Mouse (Mus musculus) forebrain, embryonic 12.5 days (tissue): Measurements from ENCODE around the gene Fadd. TPM values are rescaled to one million over a fixed set of nuclear protein-coding genes. Genes with fewer than 3 reads are reported as not detected.

Experiments used
- ATAC-seq: fragments of 200-750 bp; cut with Nextera tagmentation; 2 replicates; pipeline ENCODE4 v1.8.0; 2017; ENCODE audit warnings: moderate TSS enrichment; ENCODE audit not compliant: low FRiP score
- H3K27ac ChIP-seq: fragments of 300-500 bp; sonication (generic); 2 replicates; pipeline ENCODE4 v1.5.1; 2016; ENCODE audit warnings: mild to moderate bottlenecking
- H3K27me3 ChIP-seq: fragments of 300-500 bp; sonication (generic); 2 replicates; pipeline ENCODE4 v1.6.1; 2016; ENCODE audit warnings: mild to moderate bottlenecking
- H3K36me3 ChIP-seq: fragments of 300-500 bp; sonication (generic); replicated peaks from 2 replicates; pipeline ENCODE4 v1.6.1; 2016; ENCODE audit warnings: mild to moderate bottlenecking
- H3K4me1 ChIP-seq: fragments of 300-500 bp; sonication (generic); 2 replicates; pipeline ENCODE4 v1.6.1; 2016
- H3K4me2 ChIP-seq: fragments of 300-500 bp; sonication (generic); 2 replicates; pipeline ENCODE4 v1.6.1; 2016; ENCODE audit warnings: mild to moderate bottlenecking, moderate library complexity
- H3K4me3 ChIP-seq: fragments of 300-500 bp; sonication (generic); replicated peaks from 2 replicates; pipeline ENCODE4 v1.5.1; 2016; ENCODE audit warnings: mild to moderate bottlenecking
- H3K9ac ChIP-seq: fragments of 300-500 bp; sonication (generic); 2 replicates; pipeline ENCODE4 v1.6.1; 2016; ENCODE audit warnings: mild to moderate bottlenecking
- H3K9me3 ChIP-seq: fragments of 300-500 bp; sonication (generic); 2 replicates; pipeline ENCODE4 v1.6.1; 2016
- WGBS: fragments of 180-500 bp; shearing (Covaris S2); methylation state at CpG from one replicate; pipeline ENCODE4 v1.1.7; 2016; 5-methylcytosine and 5-hydroxymethylcytosine counted together
- polyA plus RNA-seq: library from polyadenylated mRNA; unstranded; fragments of >200 nt; fragmentation: Nextera tagmentation; extraction: Ambion mirVana; gene quantifications from 2 replicates; pipeline ENCODE4 v1.2.1, GENCODE M21; 2016

The Fadd gene
- polyA plus RNA-seq, 1 experiment from 2014 or later, result 8.7 TPM

GRCm38 (mm10) chr7:144569428-144569827 lies 12.8 kb downstream of the Fadd start:
- Histone ChIP-seq H3K4me2 (no peak overlapping the region), H3K4me1 (no peaks in the 10 kb centered on the region), H3K27me3 (peaks cover 17% of the 10 kb centered on the region; the same call in 1 of the 2 replicates), H3K27ac (no peak overlapping the region), H3K4me3 (no peak overlapping the region), H3K36me3 (no peaks in the 10 kb centered on the region), H3K9me3 (no peaks in the 10 kb centered on the region), H3K9ac (no peak overlapping the region)
- ATAC-seq, result no peak
- WGBS, result 76% methylated on average over 7 of the region's 7 CpGs

GRCm38 (mm10) chr7:144568091-144568490 lies 14.2 kb downstream of the Fadd start:
- no peaks in the 10 kb centered on the region for H3K36me3 ChIP-seq
- no peak overlapping the region for H3K9ac ChIP-seq
- ATAC-seq, result no peak
- 0 out of 2 replicates have a peak, but pooled peaks cover 3% of the 10 kb centered on the region for H3K4me1 ChIP-seq
- no peak overlapping the region for H3K4me3 ChIP-seq
- H3K27me3 ChIP-seq, result peaks cover 26% of the 10 kb centered on the region; the same call in 1 of the 2 replicates
- H3K27ac ChIP-seq, result no peak overlapping the region
- H3K9me3 ChIP-seq, result no peaks in the 10 kb centered on the region
- H3K4me2 ChIP-seq, result no peak overlapping the region

GRCm38 (mm10) chr7:144566921-144567682 lies 15.2 kb downstream of the Fadd start:
- peaks cover 4% of the 10 kb centered on the region; the same call in 1 of the 2 replicates for H3K4me1 ChIP-seq
- H3K4me2 ChIP-seq, result no peak overlapping the region
- H3K27ac ChIP-seq, result no peak overlapping the region
- ATAC-seq, result no peak
- no peaks in the 10 kb centered on the region for H3K9me3 ChIP-seq
- H3K27me3 ChIP-seq, result peaks cover 26% of the 10 kb centered on the region; the same call in 1 of the 2 replicates
- H3K4me3 ChIP-seq, result no peak overlapping the region
- 68% methylated on average over 3 of the region's 3 CpGs for WGBS
- no peaks in the 10 kb centered on the region for H3K36me3 ChIP-seq
- no peak overlapping the region for H3K9ac ChIP-seq

- Histone ChIP-seq H3K27me3 (peaks cover 26% of the 10 kb centered on the region; the same call in 1 of the 2 replicates), H3K4me3 (no peak overlapping the region), H3K9me3 (no peaks in the 10 kb centered on the region), H3K9ac (no peak overlapping the region), H3K36me3 (no peaks in the 10 kb centered on the region), H3K4me2 (no peak overlapping the region), H3K27ac (no peak overlapping the region), H3K4me1 (peaks cover 6% of the 10 kb centered on the region; the same call in 1 of the 2 replicates)
- ATAC-seq, result no peak
- 64% methylated on average over 9 of the region's 9 CpGs for WGBS
Observed at GRCm38 (mm10) chr7:144563456-144564155, 18.7 kb downstream of the Fadd start.

- Histone ChIP-seq H3K4me1 (peaks cover 6% of the 10 kb centered on the region; the same call in 1 of the 2 replicates), H3K4me2 (no peak overlapping the region), H3K4me3 (no peak overlapping the region), H3K27ac (no peak overlapping the region), H3K9ac (no peak overlapping the region), H3K9me3 (no peaks in the 10 kb centered on the region), H3K36me3 (no peaks in the 10 kb centered on the region), H3K27me3 (peaks cover 23% of the 10 kb centered on the region; the same call in 1 of the 2 replicates)
- 6% methylated on average over 3 of the region's 3 CpGs for WGBS
- no peak for ATAC-seq
Observed at GRCm38 (mm10) chr7:144562016-144562415, 20.2 kb downstream of the Fadd start.

- 84% methylated on average over 4 of the region's 4 CpGs for WGBS
- Histone ChIP-seq H3K4me1 (peaks cover 6% of the 10 kb centered on the region; the same call in 1 of the 2 replicates), H3K36me3 (no peaks in the 10 kb centered on the region), H3K9ac (no peak overlapping the region), H3K4me2 (no peak overlapping the region), H3K9me3 (no peaks in the 10 kb centered on the region), H3K4me3 (no peak overlapping the region), H3K27ac (no peak overlapping the region), H3K27me3 (peaks cover 31% of the 10 kb centered on the region; the same call in 1 of the 2 replicates)
- no peak for ATAC-seq
Observed at GRCm38 (mm10) chr7:144560594-144560993, 21.7 kb downstream of the Fadd start.

- H3K36me3 ChIP-seq, result no peaks in the 10 kb centered on the region
- peaks cover 25% of the 10 kb centered on the region for H3K27me3 ChIP-seq
- no peak for ATAC-seq
- no peaks in the 10 kb centered on the region for H3K9me3 ChIP-seq
- H3K4me3 ChIP-seq, result no peak overlapping the region
- no peak overlapping the region for H3K9ac ChIP-seq
- peaks cover 8% of the 10 kb centered on the region for H3K4me1 ChIP-seq
- no peak overlapping the region for H3K4me2 ChIP-seq
- 51% methylated on average over 6 of the region's 6 CpGs for WGBS
- H3K27ac ChIP-seq, result no peak overlapping the region
Observed at GRCm38 (mm10) chr7:144558552-144558951, 23.7 kb downstream of the Fadd start.

GRCm38 (mm10) chr7:144554123-144554472 lies 28.2 kb downstream of the Fadd start:
- Histone ChIP-seq H3K9me3 (no peaks in the 10 kb centered on the region), H3K4me2 (peak overlapping the region; percentile 85), H3K36me3 (peaks cover 23% of the 10 kb centered on the region), H3K4me3 (peak overlapping the region; percentile 98), H3K27ac (0 out of 2 replicates have a peak overlapping the region, but pooled peaks have one; percentile 53), H3K27me3 (peaks cover 24% of the 10 kb centered on the region), H3K4me1 (peaks cover 32% of the 10 kb centered on the region), H3K9ac (peak overlapping the region; percentile 99)
- no peak for ATAC-seq
- 25% methylated on average over 8 of the region's 8 CpGs for WGBS

- Histone ChIP-seq H3K9ac (peak within 1 kb of the TSS; percentile 99), H3K4me3 (peak within 1 kb of the TSS; percentile 98), H3K4me2 (peak within 1 kb of the TSS; percentile 85), H3K27ac (peak within 1 kb of the TSS; percentile 66), H3K9me3 (no peaks in the 10 kb centered on the region), H3K27me3 (peaks cover 24% of the 10 kb centered on the region), H3K36me3 (peaks cover 25% of the 10 kb centered on the region), H3K4me1 (peaks cover 32% of the 10 kb centered on the region)
- peak; percentile 93 for ATAC-seq
- under 1% methylated on average over 96 of the region's 97 CpGs for WGBS
Observed at GRCm38 (mm10) chr7:144553237-144554122, 28.8 kb downstream of the Fadd start, which contains the start of gene Ppfia1. Ppfia1 (minus strand) TSS chr7:144553729.

GRCm38 (mm10) chr7:144552274-144552673 lies 30.0 kb downstream of the Fadd start:
- H3K9me3 ChIP-seq, result no peaks in the 10 kb centered on the region
- H3K36me3 ChIP-seq, result peaks cover 30% of the 10 kb centered on the region
- peaks cover 32% of the 10 kb centered on the region for H3K4me1 ChIP-seq
- no peak for ATAC-seq
- H3K27ac ChIP-seq, result no peak overlapping the region
- H3K27me3 ChIP-seq, result peaks cover 24% of the 10 kb centered on the region
- peak overlapping the region; percentile 98 for H3K4me3 ChIP-seq
- H3K9ac ChIP-seq, result peak overlapping the region; percentile 99
- WGBS, result 91% methylated on average over 8 of the region's 8 CpGs
- peak overlapping the region; percentile 85 for H3K4me2 ChIP-seq

GRCm38 (mm10) chr7:144550811-144551210 lies 31.5 kb downstream of the Fadd start:
- no peaks in the 10 kb centered on the region for H3K9me3 ChIP-seq
- 93% methylated on average over 1 of the region's 1 CpGs for WGBS

More at GRCm38 (mm10) chr7:144550811-144551210, 31.5 kb downstream of the Fadd start:
- Histone ChIP-seq H3K4me1 (peaks cover 32% of the 10 kb centered on the region), H3K9ac (no peak overlapping the region), H3K27me3 (peaks cover 11% of the 10 kb centered on the region), H3K4me3 (no peak overlapping the region), H3K4me2 (no peak overlapping the region), H3K27ac (no peak overlapping the region), H3K36me3 (peaks cover 39% of the 10 kb centered on the region)
- ATAC-seq, result no peak
